Mouse (Mus musculus) kidney, adult 11 months (tissue): Measurements from ENCODE around the gene Rab11a.
A peak's percentile ranks its signal among the peaks of the same experiment; 100 is the strongest.
"Not testable (repeated sequence)": the region's sequence is repeated elsewhere in the genome, so short reads cannot be mapped to it uniquely, and the experiment has no call there.

ENCODE experiments used
- DNase-seq: peaks from one replicate; pipeline ENCODE4 v3.0.0; 2022

Rab11a gene

GRCm38 (mm10) chr9:64742453-64742852 lies 4.9 kb upstream of the Rab11a start:
- DNase-seq: no peak

- DNase-seq: no peak
Observed at GRCm38 (mm10) chr9:64739001-64739400, 1.4 kb upstream of the Rab11a start.

GRCm38 (mm10) chr9:64736639-64737405 lies 736 bp downstream of the Rab11a start:
- DNase-seq: peak; percentile 73

- DNase-seq: no peak
Observed at GRCm38 (mm10) chr9:64736076-64736638, 1.4 kb downstream of the Rab11a start.

GRCm38 (mm10) chr9:64734992-64735391 lies 2.6 kb downstream of the Rab11a start:
- DNase-seq: not testable (repeated sequence)

- DNase-seq: no peak
Observed at GRCm38 (mm10) chr9:64734166-64734565, 3.4 kb downstream of the Rab11a start.

- DNase-seq: no peak
Observed at GRCm38 (mm10) chr9:64731029-64731560, 6.5 kb downstream of the Rab11a start.

GRCm38 (mm10) chr9:64726454-64726853 lies 11.1 kb downstream of the Rab11a start:
- DNase-seq: no peak

- DNase-seq: no peak
Observed at GRCm38 (mm10) chr9:64719526-64720163, 17.9 kb downstream of the Rab11a start.

GRCm38 (mm10) chr9:64710291-64710690 lies 27.3 kb downstream of the Rab11a start:
- not testable (repeated sequence) for DNase-seq

- DNase-seq: no peak
Observed at GRCm38 (mm10) chr9:64704073-64704840, 33.3 kb downstream of the Rab11a start.

GRCm38 (mm10) chr9:64703420-64703965 lies 34.1 kb downstream of the Rab11a start:
- DNase-seq: no peak

GRCm38 (mm10) chr9:64702937-64703336 lies 34.6 kb downstream of the Rab11a start:
- DNase-seq: no peak

- no peak for DNase-seq
Observed at GRCm38 (mm10) chr9:64702391-64702790, 35.2 kb downstream of the Rab11a start.

GRCm38 (mm10) chr9:64701651-64702050 lies 35.9 kb downstream of the Rab11a start:
- DNase-seq: no peak

GRCm38 (mm10) chr9:64700451-64701311 lies 36.9 kb downstream of the Rab11a start:
- peak; percentile 82 for DNase-seq

GRCm38 (mm10) chr9:64698586-64698985 lies 39.0 kb downstream of the Rab11a start:
- DNase-seq: no peak

- no peak for DNase-seq
Observed at GRCm38 (mm10) chr9:64697677-64698076, 39.9 kb downstream of the Rab11a start.

GRCm38 (mm10) chr9:64697006-64697405 lies 40.6 kb downstream of the Rab11a start:
- DNase-seq: no peak

GRCm38 (mm10) chr9:64696404-64696803 lies 41.2 kb downstream of the Rab11a start:
- no peak for DNase-seq

- DNase-seq: no peak
Observed at GRCm38 (mm10) chr9:64695266-64695665, 42.3 kb downstream of the Rab11a start.

GRCm38 (mm10) chr9:64693094-64693493 lies 44.5 kb downstream of the Rab11a start:
- no peak for DNase-seq
